Mouse (Mus musculus) layer of hippocampus, adult 9-11 months (tissue): ENCODE data around the gene Wnk2.
A peak's percentile ranks its signal among the peaks of the same experiment; 100 is the strongest.

ENCODE experiments used
- DNase-seq: peaks from one replicate; pipeline ENCODE4 v3.0.0; 2022

Gene Wnk2

GRCm38 (mm10) chr13:49134491-49134890, 13.3 kb downstream of the Wnk2 start:
- DNase-seq, result no peak

DNA sequence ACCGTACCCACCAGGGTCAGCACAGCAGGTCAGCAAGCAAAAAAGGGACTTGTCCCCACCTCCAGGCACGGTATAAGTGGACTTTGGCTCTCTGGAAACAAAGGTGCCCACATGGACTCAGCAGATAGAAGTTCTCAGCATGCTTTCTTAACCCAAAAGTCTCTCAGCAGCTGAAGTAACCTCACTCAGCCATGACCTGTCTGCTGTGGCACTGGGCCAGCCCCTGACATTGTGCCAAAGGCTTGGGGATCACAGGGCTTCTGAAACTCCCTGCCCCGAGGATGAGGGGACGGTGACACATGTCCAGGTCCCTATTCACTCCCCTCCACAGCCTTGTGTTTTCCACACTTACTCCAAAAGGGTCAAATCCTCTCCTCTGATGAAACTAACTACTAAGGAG, 14.7 kb downstream of the Wnk2 start:
- no peak for DNase-seq

- no peak for DNase-seq
Observed at GRCm38 (mm10) chr13:49131946-49132687, 15.7 kb downstream of the Wnk2 start.

DNA sequence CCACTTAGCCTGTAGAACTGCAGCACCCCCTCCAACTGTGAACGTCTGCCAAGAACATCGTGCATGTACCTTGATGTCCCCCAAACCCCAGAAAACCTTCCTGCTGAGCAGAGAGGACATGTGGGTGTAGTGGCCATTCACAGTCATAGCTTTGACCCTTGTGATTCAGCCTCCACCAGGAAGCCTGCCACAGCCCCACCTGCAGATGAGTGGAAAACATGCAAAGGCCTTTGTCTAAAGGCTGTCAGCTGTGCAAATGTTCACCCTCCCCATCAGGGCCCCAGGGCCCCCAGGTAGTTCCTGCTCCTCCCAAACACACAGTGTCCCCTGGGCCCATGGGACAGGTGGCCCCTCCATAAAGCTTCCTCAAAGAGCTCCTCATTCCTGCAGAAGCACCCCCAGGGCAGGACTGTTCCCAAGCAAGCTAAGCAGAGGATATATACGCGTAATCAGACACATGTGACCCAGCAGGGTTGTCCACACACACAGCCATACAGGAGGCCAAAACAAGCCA, 16.4 kb downstream of the Wnk2 start:
- DNase-seq, result no peak

GRCm38 (mm10) chr13:49129845-49130244, 18.0 kb downstream of the Wnk2 start:
- peak; percentile 61 for DNase-seq

DNA sequence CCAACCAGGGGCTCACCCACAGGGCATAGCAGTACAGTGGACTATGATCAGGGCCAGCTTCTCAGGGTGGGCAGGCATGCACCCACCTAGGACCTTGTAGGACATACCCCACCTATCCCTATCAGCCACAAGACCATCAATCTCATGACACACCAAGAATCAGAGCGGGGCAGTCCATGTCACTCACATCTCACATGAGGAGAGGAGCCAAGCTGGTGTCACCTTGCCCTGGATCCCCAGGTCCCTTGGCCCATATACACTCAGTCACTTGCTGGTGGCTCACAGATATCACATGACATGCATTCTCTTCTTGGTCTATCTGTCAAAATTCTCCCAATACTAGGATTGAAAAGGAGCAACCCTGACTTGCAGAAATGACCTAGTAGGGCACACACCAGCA, 18.7 kb downstream of the Wnk2 start:
- no peak for DNase-seq

DNA sequence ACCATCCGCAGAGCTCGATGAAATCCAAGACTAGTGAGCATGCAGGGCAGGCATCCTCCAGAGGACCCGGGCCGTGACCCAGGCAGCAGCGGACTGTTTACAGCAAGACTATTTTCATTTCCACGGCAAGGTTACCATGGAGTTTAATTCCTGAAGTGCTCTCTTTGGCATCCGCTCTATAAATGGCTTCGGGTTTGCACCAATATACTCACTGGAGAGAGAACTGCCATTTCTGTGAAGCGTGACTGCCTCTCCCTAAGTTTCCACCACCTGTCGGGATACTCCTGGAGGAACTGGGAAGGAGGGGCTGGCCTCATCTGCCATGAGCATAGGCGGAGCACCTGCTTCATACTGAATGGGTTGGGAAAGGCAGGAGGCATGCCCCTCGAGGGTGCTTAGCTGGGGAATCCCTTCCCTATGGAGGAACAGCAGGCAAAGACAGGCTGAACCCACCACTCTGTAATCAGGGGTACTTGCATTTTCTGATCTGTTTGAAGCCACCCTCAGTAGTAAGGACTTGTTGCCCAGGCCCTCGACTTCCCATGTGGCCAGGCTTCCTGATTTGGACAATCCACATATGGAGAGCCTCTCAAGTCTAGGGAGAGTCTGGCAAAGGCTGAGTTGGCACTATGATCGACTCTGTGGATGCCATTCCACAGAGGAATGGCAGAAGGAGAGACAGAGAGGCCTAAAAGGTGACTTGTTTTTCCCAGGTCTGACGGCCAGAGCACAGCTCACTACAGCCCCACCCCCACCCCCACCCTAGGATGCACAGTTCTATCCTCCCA, 19.8 kb downstream of the Wnk2 start:
- peak; percentile 28 for DNase-seq

DNA sequence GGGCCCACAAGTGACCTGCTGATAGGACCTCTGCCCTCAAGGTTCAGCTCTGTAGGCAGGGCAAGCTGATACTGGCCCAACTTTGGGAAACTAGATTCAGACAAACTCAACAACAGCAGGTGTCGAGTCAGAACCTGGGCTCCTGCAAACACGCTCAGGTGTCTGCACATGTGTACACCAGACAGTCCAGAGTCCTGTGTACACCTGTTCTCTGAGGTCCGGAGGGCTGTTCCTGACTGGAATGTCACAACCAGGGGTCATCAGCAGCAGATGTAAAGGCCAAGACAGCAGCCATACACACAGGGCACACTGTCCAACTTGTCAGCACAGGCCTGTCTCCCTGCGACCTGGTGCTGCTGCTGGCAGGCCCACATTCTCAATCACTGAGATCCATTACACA, 25.7 kb downstream of the Wnk2 start:
- no peak for DNase-seq

- no peak for DNase-seq
Observed at GRCm38 (mm10) chr13:49117563-49117962, 30.3 kb downstream of the Wnk2 start.

GRCm38 (mm10) chr13:49114921-49115320, 32.9 kb downstream of the Wnk2 start:
- no peak for DNase-seq

GRCm38 (mm10) chr13:49114116-49114515, 33.7 kb downstream of the Wnk2 start:
- no peak for DNase-seq

DNA sequence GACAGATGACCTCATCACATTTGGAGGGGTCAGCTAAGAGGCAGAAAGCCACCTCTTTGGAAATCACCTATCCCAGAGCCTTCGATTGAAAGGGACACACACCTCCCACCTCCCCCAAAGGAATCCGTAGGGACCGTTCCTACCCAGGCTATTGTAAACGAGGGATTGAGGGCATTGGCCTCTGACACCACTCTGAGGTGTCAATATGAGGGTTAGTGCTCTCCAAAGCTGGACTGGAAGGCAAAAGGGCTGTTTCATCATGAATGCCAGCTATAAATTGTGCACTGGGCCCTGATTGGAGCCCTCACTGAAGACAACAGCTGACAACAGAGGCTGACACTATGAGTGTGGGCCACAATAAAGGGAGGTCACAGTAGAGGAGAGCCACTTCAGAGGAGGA, 34.5 kb downstream of the Wnk2 start:
- no peak for DNase-seq

- no peak for DNase-seq
Observed at GRCm38 (mm10) chr13:49112652-49113051, 35.2 kb downstream of the Wnk2 start.

DNA sequence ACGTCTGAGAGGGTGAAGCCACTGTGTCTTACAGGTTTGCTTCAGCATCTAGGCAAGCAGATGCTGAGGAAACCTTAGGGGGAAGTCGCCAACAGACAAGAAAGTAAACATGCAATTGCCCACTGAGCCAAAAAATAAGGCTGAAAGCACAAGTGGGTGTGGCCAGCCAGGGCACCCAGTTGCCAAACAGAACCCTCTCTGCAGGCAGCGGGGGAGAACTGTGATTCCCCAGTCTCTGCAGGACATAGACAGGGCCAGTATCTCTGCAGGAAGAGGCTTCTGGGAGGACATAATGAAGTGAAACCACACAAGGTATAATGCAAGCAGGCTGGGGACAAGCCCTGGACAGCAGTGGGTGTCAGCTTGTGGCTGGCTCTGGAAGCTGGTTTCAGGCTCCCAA, 38.1 kb downstream of the Wnk2 start:
- DNase-seq, result no peak

- no peak for DNase-seq
Observed at GRCm38 (mm10) chr13:49108119-49108846, 39.5 kb downstream of the Wnk2 start.

DNA sequence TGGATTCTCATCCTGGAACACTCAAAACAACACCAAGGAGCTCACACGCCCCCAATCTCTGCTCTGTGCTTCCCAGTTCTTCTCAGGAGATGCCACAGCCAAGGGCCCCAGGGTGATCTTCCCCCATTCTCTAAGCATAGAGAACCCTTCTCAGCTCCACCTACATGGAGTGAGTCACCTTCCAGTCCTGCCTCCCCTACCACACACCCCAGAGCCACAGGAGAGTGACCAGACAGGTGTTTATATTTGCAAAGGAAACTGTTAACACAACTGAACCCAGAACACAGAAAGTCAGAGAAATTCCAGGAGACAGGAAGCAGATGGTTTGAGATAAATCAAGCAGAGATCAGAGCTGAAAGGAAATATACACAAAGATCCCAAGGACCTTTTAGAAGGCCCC, 43.9 kb downstream of the Wnk2 start:
- DNase-seq, result no peak

- no peak for DNase-seq
Observed at GRCm38 (mm10) chr13:49103235-49103634, 44.6 kb downstream of the Wnk2 start.

DNA sequence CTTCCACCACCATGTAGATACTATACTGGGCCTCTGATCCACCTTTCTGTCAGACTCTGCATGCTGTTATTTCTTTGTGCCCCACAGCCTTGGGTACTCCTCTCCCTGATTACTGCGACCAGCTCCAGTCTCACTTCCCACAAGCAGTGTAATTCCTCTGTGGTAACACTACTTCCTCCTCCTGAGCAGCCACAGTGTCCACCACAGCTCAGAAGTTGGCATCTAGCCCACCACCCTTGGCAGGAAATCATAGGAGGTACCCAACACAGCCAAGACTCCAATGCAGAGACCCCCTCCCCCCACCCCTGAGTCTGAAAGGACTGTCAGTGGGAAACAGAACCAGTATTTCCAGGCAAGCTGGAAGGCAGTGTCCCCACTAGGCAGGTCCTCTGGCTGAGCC, 47.4 kb downstream of the Wnk2 start:
- DNase-seq, result peak; percentile 83

DNA sequence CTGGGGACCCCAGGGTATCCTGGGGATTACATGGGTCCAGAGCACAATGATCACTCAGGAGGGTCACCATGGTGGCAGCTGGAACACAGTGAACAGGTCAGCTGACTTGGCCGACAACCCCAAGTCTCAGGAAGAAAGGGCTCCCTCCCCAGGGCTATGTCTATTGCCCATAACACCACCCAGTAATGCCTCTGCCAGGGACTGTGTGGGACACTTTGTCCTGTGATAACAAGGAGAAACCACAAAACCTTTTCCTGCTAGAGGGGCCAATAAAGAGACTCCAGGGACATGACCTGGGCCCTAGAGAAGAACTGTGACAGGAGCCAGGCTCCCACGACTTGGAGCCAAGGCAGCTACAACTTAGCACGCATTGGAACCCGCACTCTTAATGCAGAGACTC, 51.0 kb downstream of the Wnk2 start:
- no peak for DNase-seq

DNA sequence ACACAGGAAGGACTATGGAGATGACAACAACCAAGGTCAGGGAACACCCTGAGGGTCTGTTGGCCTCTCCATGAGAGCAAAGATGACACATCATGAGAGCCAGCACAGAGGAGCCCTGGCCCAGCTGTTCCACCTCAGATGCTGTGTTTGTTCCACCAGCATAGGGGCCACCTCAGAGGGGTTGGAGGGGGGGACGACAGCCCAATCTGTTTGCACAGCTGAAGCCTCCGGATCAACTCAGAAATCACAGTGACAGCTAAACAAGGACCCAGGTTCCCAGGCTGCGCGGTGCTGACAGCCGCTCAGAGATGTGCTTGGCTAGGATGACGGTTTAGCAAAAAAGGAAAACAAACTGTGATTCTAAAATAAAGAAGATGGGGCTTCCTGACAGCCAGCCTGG, 53.1 kb downstream of the Wnk2 start:
- no peak for DNase-seq

- no peak for DNase-seq
Observed at GRCm38 (mm10) chr13:49093471-49093891, 54.3 kb downstream of the Wnk2 start.

DNA sequence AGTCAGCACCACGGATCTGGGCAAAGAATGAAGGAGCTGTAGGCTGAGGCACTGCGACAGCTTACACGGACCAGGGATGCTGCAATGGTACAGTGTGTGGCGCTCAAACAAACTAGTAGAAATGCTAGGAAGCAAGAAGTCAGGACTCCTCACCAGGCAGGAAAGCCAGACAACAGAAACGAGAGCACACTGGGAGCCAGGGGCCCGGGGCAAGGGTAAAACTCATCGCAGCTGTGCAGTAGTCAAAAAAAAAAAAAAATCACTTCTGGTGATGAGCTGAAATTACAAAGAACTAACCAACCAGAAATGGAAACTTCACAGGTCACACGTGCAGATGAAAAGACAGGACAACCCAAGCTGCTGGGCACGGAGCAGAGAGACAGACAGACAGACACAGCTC, 55.2 kb downstream of the Wnk2 start:
- DNase-seq, result no peak

DNA sequence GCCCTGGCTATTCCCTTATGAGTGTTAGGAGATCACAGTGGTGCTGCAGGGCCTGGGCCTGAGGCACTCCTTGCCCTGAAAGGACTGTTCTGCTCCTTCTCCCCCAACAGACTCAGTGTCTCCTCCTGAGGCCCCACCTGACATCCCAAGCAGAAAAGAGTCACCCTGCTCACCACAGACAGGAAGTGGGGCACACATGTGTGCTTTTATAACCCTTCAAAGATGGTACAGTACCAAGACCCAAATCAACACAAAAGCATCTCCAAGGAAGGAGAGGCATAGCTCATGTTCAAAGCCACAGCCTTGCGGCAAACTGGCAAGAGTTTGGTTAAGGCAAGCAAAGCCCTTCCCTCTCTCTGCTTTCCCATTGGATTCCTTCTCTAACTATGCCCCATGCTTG, 57.6 kb downstream of the Wnk2 start:
- no peak for DNase-seq

- DNase-seq, result no peak
Observed at GRCm38 (mm10) chr13:49088874-49089273, 58.9 kb downstream of the Wnk2 start.
